Mouse (Mus musculus) stomach, postnatal 0 days (tissue): Measurements from ENCODE around the gene Adcy9. TPM values are rescaled to one million over a fixed set of nuclear protein-coding genes. Genes with fewer than 3 reads are reported as not detected.

ENCODE experiments used
- polyA plus RNA-seq: library from polyadenylated mRNA; unstranded; fragments of >200 nt; fragmentation: Nextera tagmentation; extraction: Ambion mirVana; gene quantifications from 2 replicates; pipeline ENCODE4 v1.2.1, GENCODE M21; 2015

The Adcy9 gene
- polyA plus RNA-seq, 1 experiment from 2014 or later, result 1.2 TPM

Other genes starting within 250 kb of the Adcy9 start
- 14.4 and 14.8 TPM in 2 replicates for gene Crebbp, start 206.5 kb downstream of the Adcy9 start, polyA plus RNA-seq
- gene Srl, start 121.3 kb upstream of the Adcy9 start, polyA plus RNA-seq, result 2.8 and 3.1 TPM in 2 replicates
- 8.9 and 10.6 TPM in 2 replicates for gene Tfap4, start 139.4 kb upstream of the Adcy9 start, polyA plus RNA-seq
- 11.6 and 11.7 TPM in 2 replicates for gene Glis2, start 174.2 kb upstream of the Adcy9 start, polyA plus RNA-seq
- 65.4 and 71.9 TPM in 2 replicates for gene Pam16, start 204.5 kb upstream of the Adcy9 start, polyA plus RNA-seq
- 8.8 and 9.6 TPM in 2 replicates for gene Vasn, start 219.4 kb upstream of the Adcy9 start, polyA plus RNA-seq
- gene Dnaja3, start 219.5 kb upstream of the Adcy9 start, polyA plus RNA-seq, result 47.0 and 49.2 TPM in 2 replicates